ENCODE assay signal across 9 mouse cellular contexts in the genomic region with DNA sequence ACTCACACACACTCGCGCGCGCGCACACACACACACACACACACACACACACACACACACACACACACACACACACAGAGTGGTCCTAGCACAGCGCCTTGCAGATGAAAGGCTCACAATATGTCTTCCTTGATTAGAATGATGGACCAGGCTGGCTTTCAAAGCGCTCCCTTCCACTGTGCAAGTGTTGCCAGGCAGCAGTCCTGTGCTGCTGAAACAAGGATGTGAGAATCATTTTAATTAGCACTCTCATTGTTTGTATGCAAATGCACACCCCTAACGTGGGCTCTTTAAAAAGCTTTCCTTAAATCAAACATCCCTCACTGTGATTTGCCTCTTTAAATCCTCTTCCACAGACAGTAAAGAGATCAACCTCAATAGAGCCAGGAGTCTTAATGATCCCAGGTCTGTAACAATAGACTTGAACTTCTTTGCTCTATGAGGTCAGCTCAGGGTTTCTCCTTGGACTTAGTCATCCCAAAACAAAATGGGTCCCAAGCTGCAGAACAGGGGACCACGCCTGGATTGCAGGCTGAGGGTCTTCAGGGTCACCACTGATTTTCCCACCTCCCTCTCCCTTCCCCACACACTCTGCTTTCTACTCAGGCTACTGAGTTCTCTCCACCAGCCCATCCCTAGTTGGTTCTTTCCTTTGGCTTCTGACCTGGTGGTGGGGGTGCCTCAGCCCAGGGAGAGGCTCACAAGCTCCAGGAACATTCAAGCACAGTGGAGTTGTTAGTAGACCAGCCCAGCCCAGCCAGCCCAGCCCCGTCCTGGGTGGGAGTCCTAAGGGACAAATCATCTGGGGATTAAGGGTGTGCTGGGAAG.
A peak's percentile ranks its signal among the peaks of the same experiment; 100 is the strongest.
DNase-seq lines count a peak whose midpoint lies in the region; TF ChIP-seq lines count a peak whose summit lies in the region.
"Had no signal": no experiment of that assay in that cellular context is flagged by ENCODE, and none has a peak within 500 bp of the region (broad histone marks: within the 10 kb centered on the region; RNA-seq: fewer than 3 reads in every experiment).

No protein-coding gene starts in this region.

- no peak for TF ChIP-seq CTCF in cerebellum, adult 2 months (IDR thresholded peaks at IDR 0.05; ENCODE audit: borderline replicate concordance, insufficient read depth, low read depth, low read length)

- no peaks in the 10 kb centered on the region for H3K9me3 ChIP-seq in midbrain, embryonic 10.5 days (replicated peaks)
- H3K9me3 ChIP-seq: embryonic facial prominence, embryonic 15.5 days had no signal

- H3K4me3 ChIP-seq in midbrain, embryonic 10.5 days = no peak overlapping the region
- H3K4me3 ChIP-seq in cerebellum, adult 2 months (replicated peaks; ENCODE audit: insufficient read depth, low read depth, low read length) = no peak overlapping the region
- H3K4me3 ChIP-seq: embryonic facial prominence, embryonic 15.5 days had no signal

- DNase-seq in embryo, embryonic 11 days = peak; percentile 44
- DNase-seq in embryo, embryonic 10 days (ENCODE audit: low spot score) = no peak
- DNase-seq in right cerebral cortex, adult 2 months (ENCODE audit: low spot score in 2 of 2) = peak; percentile 39 to 60
- no peak for DNase-seq in right cerebral cortex, postnatal 14 days
- no peak for DNase-seq in midbrain, embryonic 10.5 days (ENCODE audit: low spot score)
- no peak for DNase-seq in urinary bladder, postnatal 14 days (ENCODE audit: low spot score)
- DNase-seq in spleen, postnatal 14 days (ENCODE audit: low spot score in 2 of 2) = no peak
- DNase-seq in cerebellum, adult 2 months = no peak

- peak overlapping the region; percentile 68 for H3K27ac ChIP-seq in midbrain, embryonic 10.5 days (replicated peaks)
- H3K27ac ChIP-seq in cerebellum, adult 2 months (ENCODE audit: insufficient read depth, low read length) = no peak overlapping the region; the same call in 1 of the 2 replicates
- H3K27ac ChIP-seq: embryonic facial prominence, embryonic 15.5 days had no signal

- no peak for TF ChIP-seq POLR2A in cerebellum, adult 2 months (IDR thresholded peaks at IDR 0.05; ENCODE audit: borderline replicate concordance, insufficient read depth, low read length)

- H3K4me1 ChIP-seq in midbrain, embryonic 10.5 days = peaks cover 30% of the 10 kb centered on the region
- peaks cover 10% of the 10 kb centered on the region; the same call in 1 of the 2 replicates for H3K4me1 ChIP-seq in cerebellum, adult 2 months (ENCODE audit: control insufficient read depth, insufficient read depth, low read length)

- H3K36me3 ChIP-seq in midbrain, embryonic 10.5 days = no peaks in the 10 kb centered on the region
- H3K36me3 ChIP-seq: embryonic facial prominence, embryonic 15.5 days had no signal

- 78% methylated on average over 10 of the region's 10 CpGs for WGBS in midbrain, embryonic 10.5 days
- WGBS in cerebellum, adult 2 months = 68% methylated on average over 10 of the region's 10 CpGs

- H3K27me3 ChIP-seq in midbrain, embryonic 10.5 days (ENCODE audit: low read depth, poor library complexity, severe bottlenecking) = no peaks in the 10 kb centered on the region
- no peaks in the 10 kb centered on the region for H3K27me3 ChIP-seq in cerebellum, adult 2 months (ENCODE audit: control insufficient read depth, insufficient read depth, low read length)
- H3K27me3 ChIP-seq: embryonic facial prominence, embryonic 15.5 days had no signal

Comparison
In these comparisons a context has a peak if more than half of its experiments do, and no peak if none do; other contexts are left out.
1. DNase-seq: peak in embryo, embryonic 11 days (single experiment) and right cerebral cortex, adult 2 months (2 of 2); none in embryo, embryonic 10 days (single experiment), right cerebral cortex, postnatal 14 days (single experiment), midbrain, embryonic 10.5 days (single experiment), urinary bladder, postnatal 14 days (single experiment), spleen, postnatal 14 days (0 of 2) and cerebellum, adult 2 months (0 of 2).